Mouse (Mus musculus) frontal cortex, adult (tissue): Measurements from ENCODE around the gene Zbtb8b.

Experiments
- ATAC-seq: cut with Nextera tagmentation; 2 replicates; pipeline ENCODE4 v1.9.2; 2017; ENCODE audit warnings: mild to moderate bottlenecking, moderate library complexity, mixed read lengths; ENCODE audit not compliant: low TSS enrichment

The Zbtb8b gene

DNA sequence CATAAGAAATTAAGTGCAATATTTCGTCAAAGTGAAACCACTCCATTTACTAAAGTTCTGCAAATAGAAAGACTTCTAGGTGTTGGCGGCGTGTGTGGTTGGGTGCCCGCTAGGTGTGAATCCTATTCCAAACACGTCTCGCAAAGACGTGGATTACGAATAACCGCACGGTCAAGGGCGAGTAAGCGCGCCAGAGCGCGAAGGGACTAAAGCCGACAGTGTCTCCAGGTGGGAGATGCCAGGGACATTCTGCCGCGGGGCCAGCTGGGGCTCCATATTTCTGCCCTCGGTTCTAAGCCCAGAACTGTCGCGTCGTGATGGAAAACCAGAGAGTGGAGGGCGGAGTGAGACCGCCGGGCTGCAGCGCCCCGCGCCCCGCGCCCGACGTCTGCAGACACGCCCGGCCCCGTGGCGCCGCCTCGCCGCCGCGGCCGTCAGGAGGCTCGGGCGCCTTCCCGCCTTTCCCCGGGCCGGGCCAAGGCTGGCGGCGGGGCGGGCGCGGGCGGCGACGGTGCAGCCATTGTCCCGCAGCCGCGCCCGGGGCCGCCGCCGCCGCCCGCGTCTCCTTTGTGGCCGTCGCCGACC is 63.6 kb downstream of the Zbtb8b start:
- peak; percentile 32; the same call in 1 of the 2 replicates for ATAC-seq

DNA sequence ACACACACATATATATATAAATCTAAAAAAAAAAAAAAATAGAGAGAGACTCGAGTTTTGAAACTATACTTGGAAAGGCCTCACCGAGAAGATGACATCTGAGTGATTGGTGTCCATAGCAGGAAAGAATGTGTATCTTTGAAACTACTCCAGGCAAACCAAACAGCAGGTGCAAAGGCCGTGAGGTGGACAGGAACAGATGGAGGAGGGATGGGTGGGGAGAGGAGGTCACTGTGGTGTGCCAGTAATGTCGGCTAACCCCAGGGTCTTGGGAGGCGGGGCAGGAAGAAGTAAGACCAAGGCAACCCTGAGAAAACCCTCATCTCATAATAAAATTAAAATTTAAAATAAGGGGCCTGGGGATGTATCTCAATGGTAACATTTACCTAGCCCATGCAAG is 64.8 kb downstream of the Zbtb8b start:
- ATAC-seq: no peak
